Mouse (Mus musculus) megakaryocyte, embryonic 14.5 days (primary cell): Measurements from ENCODE around the gene Bcas3. TPM values are rescaled to one million over a fixed set of nuclear protein-coding genes. Genes with fewer than 3 reads are reported as not detected.

Experiments used
- H3K27me3 ChIP-seq: replicated peaks from 2 replicates; pipeline ENCODE3; 2012; ENCODE audit warnings: inconsistent platforms
- H3K36me3 ChIP-seq: replicated peaks from 2 replicates; pipeline ENCODE3; 2012; ENCODE audit warnings: low read length, inconsistent platforms, mixed read lengths
- H3K4me1 ChIP-seq: 2 replicates; pipeline ENCODE4 v1.6.1; 2012; ENCODE audit warnings: inconsistent platforms
- H3K4me3 ChIP-seq: replicated peaks from 2 replicates; pipeline ENCODE3; 2012; ENCODE audit warnings: moderate library complexity, mild to moderate bottlenecking, inconsistent platforms
- H3K9me3 ChIP-seq: 2 replicates; pipeline ENCODE4 v1.6.1; 2012; ENCODE audit warnings: inconsistent platforms
- FLI1 ChIP-seq: IDR thresholded peaks from 2 replicates; pipeline ENCODE4 v1.6.1; 2012; ENCODE audit warnings: low read length, inconsistent platforms, mixed read lengths
- GATA1 ChIP-seq: IDR thresholded peaks from 3 replicates; pipeline ENCODE4 v1.6.1; 2012; ENCODE audit warnings: mixed read lengths, low read length, inconsistent platforms, borderline replicate concordance
- polyA plus RNA-seq: library from polyadenylated mRNA; stranded (reverse); fragments of >175 nt; gene quantifications from 2 replicates; pipeline ENCODE4 v1.2.3, GENCODE M21; 2012; ENCODE audit warnings: low replicate concordance; ENCODE audit not compliant: insufficient read depth

Gene Bcas3
- polyA plus RNA-seq, 1 experiment = 212 TPM

GRCm38 (mm10) chr11:85850233-85850632, 497.3 kb downstream of the Bcas3 start, which contains the start of gene Gm11444:
Gene Gm11444, minus strand, starts transcription at chr11:85850333.
- H3K36me3 ChIP-seq = no peaks in the 10 kb centered on the region
- TF ChIP-seq FLI1 = no peak
- no peak for TF ChIP-seq GATA1
- peaks cover 21% of the 10 kb centered on the region for H3K4me1 ChIP-seq
- peaks cover 9% of the 10 kb centered on the region; the same call in 1 of the 2 replicates for H3K9me3 ChIP-seq
- H3K4me3 ChIP-seq = peak within 1 kb of the TSS; percentile 67
- peaks cover 54% of the 10 kb centered on the region for H3K27me3 ChIP-seq

GRCm38 (mm10) chr11:85850758-85851157, 497.8 kb downstream of the Bcas3 start:
- H3K4me1 ChIP-seq = peaks cover 21% of the 10 kb centered on the region
- no peak for TF ChIP-seq GATA1
- TF ChIP-seq FLI1 = no peak
- H3K9me3 ChIP-seq = peaks cover 9% of the 10 kb centered on the region; the same call in 1 of the 2 replicates
- no peak overlapping the region for H3K4me3 ChIP-seq
- peaks cover 54% of the 10 kb centered on the region for H3K27me3 ChIP-seq
- no peaks in the 10 kb centered on the region for H3K36me3 ChIP-seq

GRCm38 (mm10) chr11:85857997-85858698, 505.2 kb downstream of the Bcas3 start:
- TF ChIP-seq FLI1 (no peak), GATA1 (no peak)
- H3K36me3 ChIP-seq = no peaks in the 10 kb centered on the region
- peaks cover 44% of the 10 kb centered on the region for H3K27me3 ChIP-seq

GRCm38 (mm10) chr11:85864363-85864762, 511.4 kb downstream of the Bcas3 start:
- no peak overlapping the region for H3K4me3 ChIP-seq

More at GRCm38 (mm10) chr11:85857997-85858698, 505.2 kb downstream of the Bcas3 start:
- H3K4me3 ChIP-seq = no peak overlapping the region
- H3K9me3 ChIP-seq = peaks cover 10% of the 10 kb centered on the region
- no peaks in the 10 kb centered on the region for H3K4me1 ChIP-seq

More at GRCm38 (mm10) chr11:85864363-85864762, 511.4 kb downstream of the Bcas3 start:
- H3K9me3 ChIP-seq = peaks cover 3% of the 10 kb centered on the region; the same call in 1 of the 2 replicates
- H3K4me1 ChIP-seq = no peaks in the 10 kb centered on the region
- TF ChIP-seq FLI1 = no peak
- no peak for TF ChIP-seq GATA1
- no peaks in the 10 kb centered on the region for H3K36me3 ChIP-seq
- H3K27me3 ChIP-seq = peaks cover 38% of the 10 kb centered on the region

Other genes starting within 250 kb of the Bcas3 start
- gene Usp32, start 213.0 kb upstream of the Bcas3 start, polyA plus RNA-seq = 5.5 TPM in 1 of 2 replicates, not detected in the other
- not detected in 2 replicates for gene 1700125H20Rik, start 182.8 kb upstream of the Bcas3 start, polyA plus RNA-seq
- gene Appbp2, start 118.0 kb upstream of the Bcas3 start, polyA plus RNA-seq = 1.4 and 2.7 TPM in 2 replicates
- gene Ppm1d, start 41.9 kb upstream of the Bcas3 start, polyA plus RNA-seq = 5.2 and 5.9 TPM in 2 replicates